Mouse (Mus musculus): ENCODE data around the gene Rtl10. TPM values are rescaled to one million over a fixed set of nuclear protein-coding genes. Genes with fewer than 3 reads are reported as not detected.

Gene Rtl10
- polyA plus RNA-seq, 1 experiment from 2014 or later, result 1.9 TPM

DNA sequence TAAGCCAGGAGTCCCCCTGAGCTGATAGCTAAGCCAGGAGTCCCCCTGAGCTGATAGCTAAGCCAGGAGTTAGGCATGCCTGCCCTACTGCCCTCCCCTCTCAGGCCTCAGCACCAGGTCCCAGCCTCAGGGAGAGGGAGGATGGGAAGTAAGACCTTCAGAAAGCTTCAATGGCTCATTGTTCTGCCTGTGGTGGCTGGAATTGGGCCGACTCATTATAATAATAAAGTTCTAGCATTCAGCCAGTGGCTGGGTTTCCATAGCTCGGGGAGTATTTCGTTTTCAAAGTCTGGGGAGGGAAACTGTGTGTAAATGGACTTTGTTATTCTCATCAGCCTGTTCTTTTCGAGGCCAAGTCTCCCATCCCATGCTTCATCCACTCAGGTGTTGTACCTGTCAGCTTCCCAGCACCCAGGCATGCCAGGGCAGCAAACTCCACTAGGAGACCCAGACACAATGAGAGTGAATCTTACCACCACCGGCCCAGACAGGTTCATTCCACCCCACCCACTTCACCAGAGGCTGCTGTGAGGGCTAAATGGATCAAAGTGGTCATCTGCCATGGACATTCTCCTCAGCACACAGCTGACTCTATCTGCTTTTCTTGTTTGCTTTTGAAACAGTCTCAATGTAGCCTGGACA lies 13.8 kb upstream of the Rtl10 start:
- Histone ChIP-seq H3K27me3 (no peaks in the 10 kb centered on the region), H3K4me1 (peaks cover 18% of the 10 kb centered on the region), H3K4me2 (no peak overlapping the region), H3K9ac (no peak overlapping the region), H3K9me3 (no peaks in the 10 kb centered on the region), H3K4me3 (replicated peaks) (no peak overlapping the region), H3K36me3 (replicated peaks) (no peaks in the 10 kb centered on the region), H3K27ac (peak overlapping the region; percentile 6; the same call in 1 of the 2 replicates)
- no peak for ATAC-seq (ENCODE audit: low FRiP score)
- 12% methylated on average over 5 of the region's 5 CpGs for WGBS

DNA sequence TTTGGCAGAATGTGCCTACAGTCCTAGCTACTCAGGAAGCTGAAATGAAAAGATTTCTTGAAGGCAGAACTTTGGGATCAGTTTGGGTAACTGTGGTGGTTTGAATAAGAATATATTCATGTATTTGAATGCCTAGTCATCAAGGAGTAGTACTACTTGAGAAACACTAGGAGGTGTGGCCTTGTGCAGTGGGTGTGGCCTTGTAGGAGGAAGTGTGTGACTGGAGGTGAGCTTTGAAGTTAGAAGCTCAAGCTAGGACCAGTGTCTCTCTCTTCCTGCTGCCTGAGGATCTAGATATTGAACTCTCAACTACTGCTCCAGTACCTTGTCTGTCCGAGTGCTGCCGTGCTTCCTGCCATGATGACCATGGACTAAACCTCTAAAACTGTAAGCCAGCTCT lies 12.6 kb upstream of the Rtl10 start:
- 98% methylated on average over 2 of the region's 2 CpGs for WGBS
- no peak overlapping the region for H3K4me3 ChIP-seq (replicated peaks)
- no peaks in the 10 kb centered on the region for H3K27me3 ChIP-seq
- no peaks in the 10 kb centered on the region for H3K9me3 ChIP-seq
- H3K4me1 ChIP-seq, result peaks cover 18% of the 10 kb centered on the region
- H3K36me3 ChIP-seq (replicated peaks), result no peaks in the 10 kb centered on the region
- ATAC-seq (ENCODE audit: low FRiP score), result no peak
- no peak overlapping the region for H3K27ac ChIP-seq
- no peak overlapping the region for H3K4me2 ChIP-seq
- H3K9ac ChIP-seq, result no peak overlapping the region

DNA sequence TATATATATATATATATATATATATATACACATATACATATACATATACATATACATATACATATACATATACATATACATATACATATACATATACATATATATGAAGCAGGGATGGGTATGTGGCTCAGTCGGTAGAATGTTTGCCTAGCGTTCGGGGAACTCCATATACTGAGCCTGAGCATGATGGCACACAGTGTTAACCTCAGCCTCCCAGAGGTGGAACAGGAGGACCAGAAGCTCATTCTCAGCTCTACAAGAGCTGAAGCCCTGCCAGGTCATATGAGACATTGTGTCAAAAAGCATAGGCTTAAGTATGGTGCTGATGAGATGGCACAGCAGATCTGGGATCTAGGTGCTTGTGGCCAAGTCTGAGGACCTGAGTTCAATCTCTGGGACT lies 8.4 kb upstream of the Rtl10 start:
- H3K27ac ChIP-seq, result no peak overlapping the region
- WGBS, result 95% methylated on average over 3 of the region's 3 CpGs
- no peak overlapping the region for H3K4me2 ChIP-seq
- no peaks in the 10 kb centered on the region for H3K27me3 ChIP-seq
- H3K4me1 ChIP-seq, result 0 out of 2 replicates have a peak, but pooled peaks cover under 1% of the 10 kb centered on the region
- no peaks in the 10 kb centered on the region for H3K36me3 ChIP-seq (replicated peaks)
- ATAC-seq (ENCODE audit: low FRiP score), result no peak
- no peak overlapping the region for H3K4me3 ChIP-seq (replicated peaks)
- H3K9me3 ChIP-seq, result no peaks in the 10 kb centered on the region
- no peak overlapping the region for H3K9ac ChIP-seq

DNA sequence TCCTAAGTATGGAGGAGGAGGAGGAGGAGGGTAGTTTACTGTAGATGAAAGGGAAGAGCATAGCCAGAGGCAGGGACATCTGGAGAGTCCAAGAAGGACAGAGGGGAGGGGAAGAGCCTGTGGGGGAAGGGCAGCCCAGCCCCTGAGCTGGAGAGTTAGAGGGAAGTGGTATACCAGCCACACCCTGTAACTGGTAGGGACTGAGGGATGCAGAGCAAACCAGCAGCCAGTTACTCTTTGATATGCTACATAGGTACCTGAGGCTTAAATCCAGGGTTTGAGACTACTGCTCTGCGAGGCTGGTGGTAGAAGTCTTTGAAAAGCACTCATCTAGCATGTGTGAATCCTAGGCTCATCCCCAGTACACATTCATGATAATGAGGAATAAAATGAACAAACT lies 7.8 kb upstream of the Rtl10 start:
- Histone ChIP-seq H3K27ac (no peak overlapping the region), H3K9me3 (no peaks in the 10 kb centered on the region), H3K4me2 (no peak overlapping the region), H3K36me3 (replicated peaks) (no peaks in the 10 kb centered on the region), H3K4me1 (no peaks in the 10 kb centered on the region), H3K9ac (no peak overlapping the region), H3K4me3 (replicated peaks) (no peak overlapping the region), H3K27me3 (no peaks in the 10 kb centered on the region)
- no peak for ATAC-seq (ENCODE audit: low FRiP score)
- 58% methylated on average over 1 of the region's 1 CpGs for WGBS

DNA sequence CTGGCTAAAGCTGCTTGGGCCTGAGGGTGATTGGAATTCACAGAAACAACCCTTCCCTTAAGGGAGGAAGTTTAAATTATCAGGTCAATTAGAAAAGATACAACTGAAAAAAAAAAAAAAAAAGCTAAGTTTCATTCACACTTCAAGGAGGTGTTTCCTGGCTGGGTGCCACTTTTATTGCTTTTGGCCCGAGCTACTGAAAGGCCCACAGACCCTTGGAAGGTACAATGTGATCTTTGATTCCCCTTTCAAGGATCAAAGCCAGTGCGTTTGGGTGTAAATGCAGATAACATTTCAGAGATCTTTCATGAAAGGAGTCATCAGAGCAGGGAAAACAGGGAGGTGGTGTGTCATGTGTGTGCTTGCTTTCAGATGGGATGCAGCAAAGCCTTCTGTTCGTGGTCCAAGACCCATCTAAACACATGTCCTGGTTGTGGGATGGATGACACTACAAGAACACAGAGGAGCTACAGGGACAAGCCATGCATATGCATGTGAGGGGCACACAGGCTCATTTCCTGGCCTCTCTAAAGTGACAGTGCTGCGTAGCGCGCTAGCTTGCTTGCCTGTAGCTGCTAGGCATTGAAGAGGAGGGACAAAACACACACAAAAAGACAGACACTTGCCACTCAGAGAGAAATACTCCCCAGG lies 711 bp upstream of the Rtl10 start:
- Histone ChIP-seq H3K9me3 (no peaks in the 10 kb centered on the region), H3K4me3 (replicated peaks) (peak overlapping the region; percentile 67), H3K36me3 (replicated peaks) (peaks cover 19% of the 10 kb centered on the region), H3K27me3 (no peaks in the 10 kb centered on the region), H3K4me2 (peak overlapping the region; percentile 88), H3K4me1 (peaks cover 18% of the 10 kb centered on the region), H3K27ac (peak overlapping the region; percentile 93), H3K9ac (peak overlapping the region; percentile 74)
- 5% methylated on average over 6 of the region's 6 CpGs for WGBS
- ATAC-seq (ENCODE audit: low FRiP score), result no peak; the same call in 1 of the 2 replicates

DNA sequence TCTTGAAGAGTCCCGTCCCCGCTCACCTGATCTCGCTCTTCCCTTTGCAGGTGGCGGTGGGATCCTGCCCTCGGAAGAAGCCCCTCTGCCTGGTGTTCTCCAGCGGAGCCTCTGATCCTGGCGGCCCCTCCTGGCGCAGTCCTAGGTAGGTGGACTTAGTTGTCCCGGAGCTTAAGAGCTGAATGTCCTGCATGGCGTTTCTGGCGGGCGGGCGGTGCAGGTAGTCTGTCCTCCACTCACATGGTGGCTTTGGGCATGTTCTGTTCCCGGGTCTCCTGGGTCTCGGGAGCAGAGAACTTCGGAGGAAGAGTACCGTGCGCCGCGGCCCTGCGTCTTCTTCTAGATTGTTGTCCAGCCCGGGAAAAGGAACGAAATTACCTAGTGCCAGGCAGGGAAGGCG lies 295 bp downstream of the Rtl10 start:
- Histone ChIP-seq H3K27me3 (no peaks in the 10 kb centered on the region), H3K27ac (peak overlapping the region; percentile 93), H3K9ac (peak overlapping the region; percentile 74), H3K36me3 (replicated peaks) (peaks cover 19% of the 10 kb centered on the region), H3K4me3 (replicated peaks) (peak overlapping the region; percentile 67), H3K4me1 (peaks cover 18% of the 10 kb centered on the region), H3K9me3 (no peaks in the 10 kb centered on the region), H3K4me2 (peak overlapping the region; percentile 88)
- under 1% methylated on average over 24 of the region's 24 CpGs for WGBS
- ATAC-seq (ENCODE audit: low FRiP score), result no peak

DNA sequence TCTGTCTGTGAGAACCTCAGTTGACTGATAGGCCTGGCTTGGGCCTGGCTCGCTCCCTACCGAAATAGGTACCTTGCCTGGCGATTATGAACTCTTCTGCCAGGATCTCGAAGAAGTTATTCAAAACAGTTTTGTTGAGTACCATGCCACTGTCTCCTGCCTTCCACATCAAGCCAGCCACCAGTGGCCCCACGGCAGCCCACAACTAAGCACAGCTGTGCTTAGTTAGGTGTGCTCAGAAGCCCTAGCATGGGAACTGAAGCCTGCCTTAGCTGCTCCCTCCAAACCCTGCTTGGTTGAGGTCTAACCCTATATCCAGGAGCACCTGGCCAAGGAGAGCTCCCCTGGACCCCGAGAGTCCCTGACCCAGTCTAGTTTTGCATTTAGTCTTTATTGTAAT lies 2.8 kb downstream of the Rtl10 start:
- ATAC-seq (ENCODE audit: low FRiP score), result no peak
- no peaks in the 10 kb centered on the region for H3K9me3 ChIP-seq
- 96% methylated on average over 6 of the region's 6 CpGs for WGBS
- no peak overlapping the region for H3K27ac ChIP-seq
- no peak overlapping the region for H3K4me3 ChIP-seq (replicated peaks)
- no peak overlapping the region for H3K9ac ChIP-seq
- H3K27me3 ChIP-seq, result no peaks in the 10 kb centered on the region
- no peak overlapping the region for H3K4me2 ChIP-seq
- H3K36me3 ChIP-seq (replicated peaks), result peaks cover 19% of the 10 kb centered on the region
- peaks cover 18% of the 10 kb centered on the region for H3K4me1 ChIP-seq

DNA sequence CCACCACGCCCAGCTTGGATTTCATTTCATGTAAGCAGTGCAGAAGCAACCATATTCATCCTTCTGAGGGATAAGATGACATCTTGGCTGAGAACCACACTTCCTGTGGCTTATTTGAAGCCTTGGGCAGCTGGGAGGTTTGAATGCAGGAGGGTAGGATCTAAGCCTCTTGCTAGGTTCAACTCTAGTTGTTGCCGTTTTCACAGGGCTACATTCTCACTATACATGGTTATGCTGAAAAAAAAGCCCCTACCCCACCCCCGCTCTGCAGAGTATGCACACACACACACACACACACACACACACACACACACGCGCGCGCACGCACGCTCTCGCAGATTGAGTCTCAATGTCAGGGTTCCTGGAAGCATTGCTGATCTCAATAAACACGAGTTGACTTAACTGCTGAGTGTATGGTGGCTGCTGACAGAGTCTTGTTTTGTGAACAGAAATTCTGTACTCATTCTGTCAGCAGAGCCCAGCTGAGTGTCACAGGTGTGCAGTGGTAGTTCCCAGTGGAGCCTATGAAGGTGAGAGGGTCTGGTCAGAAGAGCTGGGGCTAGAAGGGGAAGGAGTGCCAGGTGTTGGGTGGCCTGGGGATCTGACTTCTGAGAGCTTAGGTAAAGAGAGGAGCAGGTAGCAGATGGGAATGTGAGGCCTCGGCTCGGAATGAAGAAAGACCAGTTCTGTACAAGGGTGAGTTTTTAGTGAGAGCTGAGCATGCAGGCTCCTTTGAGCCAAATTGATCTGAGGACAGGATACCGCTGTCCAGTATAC lies 5.1 kb downstream of the Rtl10 start:
- Histone ChIP-seq H3K9me3 (no peaks in the 10 kb centered on the region), H3K4me3 (replicated peaks) (no peak overlapping the region), H3K27ac (no peak overlapping the region), H3K36me3 (replicated peaks) (peaks cover 19% of the 10 kb centered on the region), H3K27me3 (no peaks in the 10 kb centered on the region), H3K4me2 (no peak overlapping the region), H3K9ac (no peak overlapping the region), H3K4me1 (peaks cover 13% of the 10 kb centered on the region)
- WGBS, result 95% methylated on average over 14 of the region's 14 CpGs
- no peak for ATAC-seq (ENCODE audit: low FRiP score)

DNA sequence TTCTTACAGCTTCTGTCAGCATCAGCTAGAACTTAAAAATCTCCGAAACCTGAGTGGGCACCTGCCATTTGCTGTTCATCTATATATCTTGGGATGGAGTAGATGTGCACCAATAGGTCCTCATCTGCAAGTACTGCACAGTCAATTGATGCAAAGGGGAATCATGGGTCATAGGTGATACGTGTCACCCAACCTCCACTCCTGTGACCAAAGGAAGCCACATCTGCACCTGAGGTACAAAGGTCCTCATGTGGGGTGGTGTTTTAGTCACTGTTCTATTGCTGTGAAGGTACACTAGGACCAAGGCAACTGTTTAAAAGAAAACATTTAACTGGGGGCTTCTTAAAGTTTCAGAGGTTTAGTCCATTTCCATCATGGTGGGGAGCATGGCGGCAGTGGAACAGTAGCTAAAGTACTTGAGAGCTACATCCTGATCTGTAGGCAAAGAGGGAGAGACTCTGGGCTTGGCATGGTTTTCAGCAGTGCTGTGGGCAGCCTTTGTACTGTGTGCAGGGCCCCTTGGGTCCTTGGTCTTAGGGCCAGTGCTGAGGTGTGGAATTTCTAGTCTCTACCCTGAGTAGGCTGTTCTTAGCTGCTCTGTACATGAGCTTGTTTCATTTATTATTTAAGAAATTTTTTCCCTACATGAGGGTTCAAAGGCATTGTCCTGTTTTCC lies 8.0 kb downstream of the Rtl10 start:
- H3K4me1 ChIP-seq, result peaks cover 8% of the 10 kb centered on the region; the same call in 1 of the 2 replicates
- H3K9me3 ChIP-seq, result no peaks in the 10 kb centered on the region
- H3K27ac ChIP-seq, result no peak overlapping the region
- peaks cover 10% of the 10 kb centered on the region for H3K36me3 ChIP-seq (replicated peaks)
- WGBS, result 92% methylated on average over 3 of the region's 3 CpGs
- no peak for ATAC-seq (ENCODE audit: low FRiP score)
- H3K4me3 ChIP-seq (replicated peaks), result no peak overlapping the region
- no peak overlapping the region for H3K9ac ChIP-seq
- H3K27me3 ChIP-seq, result no peaks in the 10 kb centered on the region
- no peak overlapping the region for H3K4me2 ChIP-seq

DNA sequence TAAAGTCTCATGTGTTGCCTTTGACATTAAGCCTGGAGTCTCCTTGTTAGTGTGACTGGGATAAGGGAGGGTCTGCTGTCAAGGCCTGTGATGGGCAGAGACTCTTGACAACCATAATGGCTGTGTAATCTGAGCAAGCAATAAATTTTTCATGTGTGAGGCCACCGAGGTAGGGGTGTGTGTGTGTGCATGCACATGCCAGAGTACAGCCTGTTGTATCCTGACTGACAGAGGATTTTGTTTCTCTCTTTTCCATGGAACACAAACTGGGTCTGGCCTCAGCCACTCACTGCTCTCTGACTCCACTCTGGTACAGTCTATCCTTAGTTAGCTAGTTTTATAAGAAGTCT lies 8.5 kb downstream of the Rtl10 start:
- Histone ChIP-seq H3K4me1 (peaks cover 8% of the 10 kb centered on the region; the same call in 1 of the 2 replicates), H3K9ac (no peak overlapping the region), H3K9me3 (no peaks in the 10 kb centered on the region), H3K27me3 (no peaks in the 10 kb centered on the region), H3K4me2 (no peak overlapping the region), H3K27ac (no peak overlapping the region), H3K36me3 (replicated peaks) (peaks cover 5% of the 10 kb centered on the region), H3K4me3 (replicated peaks) (no peak overlapping the region)
- WGBS, result 78% methylated on average over 1 of the region's 1 CpGs
- no peak for ATAC-seq (ENCODE audit: low FRiP score)

DNA sequence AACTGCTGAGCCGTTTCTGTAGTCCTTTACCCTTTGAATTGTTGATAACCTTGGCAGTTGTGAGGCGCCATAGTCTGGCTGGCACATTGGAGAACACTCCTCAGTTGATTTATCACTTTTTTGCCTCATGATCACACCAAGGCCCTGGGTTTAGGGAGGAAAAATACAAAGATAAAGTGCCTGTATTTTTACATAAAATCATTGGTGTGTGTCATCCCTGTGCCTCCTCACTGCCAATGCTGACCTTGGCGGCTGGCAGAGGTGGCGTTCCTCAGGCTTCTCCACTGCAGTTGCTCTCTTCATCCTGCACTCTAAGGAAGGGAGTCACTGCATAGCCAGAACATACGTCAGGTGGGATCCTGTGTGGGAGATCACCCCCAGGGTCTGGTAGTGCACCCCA lies 13.0 kb downstream of the Rtl10 start:
- Histone ChIP-seq H3K9me3 (no peaks in the 10 kb centered on the region), H3K4me3 (replicated peaks) (no peak overlapping the region), H3K4me2 (no peak overlapping the region), H3K4me1 (peaks cover 8% of the 10 kb centered on the region; the same call in 1 of the 2 replicates), H3K27ac (no peak overlapping the region), H3K27me3 (no peaks in the 10 kb centered on the region), H3K36me3 (replicated peaks) (no peaks in the 10 kb centered on the region), H3K9ac (no peak overlapping the region)
- WGBS, result 87% methylated on average over 5 of the region's 5 CpGs
- ATAC-seq (ENCODE audit: low FRiP score), result no peak

DNA sequence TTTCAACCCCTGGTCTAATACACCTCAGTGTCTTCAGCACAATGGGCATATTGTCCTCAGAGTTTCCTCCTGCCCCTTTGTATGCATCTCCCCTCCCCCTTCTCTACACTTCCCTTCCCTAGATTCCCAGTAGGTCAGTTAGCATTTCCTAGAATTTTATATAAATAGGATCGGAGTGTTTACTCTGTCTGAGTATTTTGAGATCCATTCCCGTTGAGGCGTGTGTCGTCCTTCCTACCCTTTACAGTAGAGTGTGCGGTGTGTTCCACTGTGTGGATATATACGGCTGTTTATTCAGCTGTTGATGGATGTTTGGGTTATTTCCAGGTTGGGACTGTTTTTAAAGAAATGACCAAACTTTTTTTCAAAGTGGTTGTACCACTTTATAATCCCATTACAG lies 14.8 kb downstream of the Rtl10 start:
- Histone ChIP-seq H3K4me2 (no peak overlapping the region), H3K9me3 (no peaks in the 10 kb centered on the region), H3K4me3 (replicated peaks) (no peak overlapping the region), H3K9ac (no peak overlapping the region), H3K36me3 (replicated peaks) (no peaks in the 10 kb centered on the region), H3K4me1 (peaks cover 8% of the 10 kb centered on the region; the same call in 1 of the 2 replicates), H3K27me3 (no peaks in the 10 kb centered on the region), H3K27ac (no peak overlapping the region)
- 90% methylated on average over 6 of the region's 6 CpGs for WGBS
- ATAC-seq (ENCODE audit: low FRiP score), result no peak
